Mouse (Mus musculus): ENCODE measurements around the gene Brat1. TPM values are rescaled to one million over a fixed set of nuclear protein-coding genes. Genes with fewer than 3 reads are reported as not detected.
A peak's percentile ranks its signal among the peaks of the same experiment; 100 is the strongest.

Gene Brat1
- total RNA-seq, 2 experiments from 2014 or later: 6.7 TPM

DNA sequence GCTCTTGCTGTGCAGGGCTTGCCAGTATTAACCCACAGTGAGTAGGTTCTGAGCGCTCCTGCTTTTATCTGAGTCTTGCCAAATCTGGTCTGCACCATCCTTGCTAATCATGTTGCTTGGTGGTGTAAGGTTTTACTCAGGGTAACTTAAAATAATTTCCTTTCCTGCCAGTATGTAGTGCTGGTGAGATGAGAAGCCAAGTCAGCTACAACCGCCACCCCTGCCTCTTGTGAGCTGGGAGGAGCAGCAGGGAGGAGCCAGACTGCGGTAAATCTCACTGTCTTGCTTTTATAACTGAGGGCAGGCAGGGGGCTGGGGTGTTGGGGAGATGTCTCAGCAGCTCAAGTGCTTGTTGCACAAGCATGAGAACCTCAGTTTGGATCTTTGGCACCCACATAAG is 16.4 kb upstream of the Brat1 start:
- no peak for DNase-seq
- intact Hi-C loops (cut with DNase I; ENCODE audit: low total_unique reads): no loop called here

DNA sequence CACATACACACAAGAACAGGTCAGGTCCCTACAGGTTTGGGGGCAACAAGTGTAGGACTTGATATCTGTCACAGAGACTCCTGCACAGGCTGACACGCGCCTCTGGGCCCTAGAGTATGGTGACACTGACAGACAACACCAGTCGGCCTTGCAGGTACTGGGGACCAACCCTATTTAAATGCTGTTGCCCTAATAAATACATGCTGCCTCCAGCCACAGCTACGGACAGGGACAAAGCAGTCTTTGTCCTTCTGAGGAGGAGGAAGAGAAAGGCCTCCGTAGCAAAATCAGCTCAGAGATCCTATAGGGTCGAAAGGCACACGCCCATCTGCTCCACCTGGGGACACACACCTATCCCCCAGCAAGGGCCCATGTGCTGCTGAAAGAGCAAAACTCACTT is 8.8 kb upstream of the Brat1 start:
- no peak for DNase-seq
- intact Hi-C loops (cut with DNase I; ENCODE audit: low total_unique reads): no loop called here

DNA sequence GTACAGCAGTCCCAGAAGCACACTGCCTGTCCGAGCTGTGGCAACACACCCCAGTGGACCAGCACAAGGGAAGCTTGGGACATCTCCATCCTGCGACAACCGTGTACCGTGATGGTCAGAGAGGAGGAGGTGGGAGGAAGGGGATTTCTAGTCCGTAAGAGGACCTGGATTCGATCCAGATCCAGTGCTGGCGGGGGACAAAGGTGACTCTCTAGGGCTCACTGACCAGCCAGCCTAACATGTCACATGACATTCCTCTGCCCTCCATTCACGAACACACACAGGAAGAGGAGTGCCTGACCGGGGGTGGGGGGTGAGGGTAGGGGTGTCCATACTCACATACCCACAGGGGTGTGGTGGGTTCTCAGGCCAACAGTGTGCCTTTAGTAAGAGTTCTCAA is 5.0 kb upstream of the Brat1 start:
- DNase-seq: no peak
- intact Hi-C loops (cut with DNase I; ENCODE audit: low total_unique reads): no loop called here

DNA sequence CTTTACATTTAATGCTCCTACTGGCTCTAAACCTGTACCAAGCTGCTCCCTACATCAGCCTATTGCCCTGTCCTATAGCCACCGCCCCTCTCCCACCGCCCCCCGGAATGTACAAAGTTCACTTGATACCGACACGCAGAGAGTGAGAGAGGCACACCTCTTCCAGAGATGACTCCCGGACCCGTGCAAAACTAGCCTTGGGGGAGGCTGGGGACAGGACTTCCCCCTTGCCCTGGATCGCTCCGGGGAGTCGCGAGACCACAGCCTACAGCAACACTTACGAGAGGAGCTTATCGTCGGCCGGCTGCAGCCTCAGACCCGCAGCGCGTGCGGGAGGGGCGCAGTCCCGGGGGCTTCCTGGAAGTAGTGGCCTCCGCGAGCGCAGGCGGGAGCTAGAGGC is 3.1 kb upstream of the Brat1 start:
- no peak for DNase-seq
- intact Hi-C loops (cut with DNase I; ENCODE audit: low total_unique reads): no loop called here

DNA sequence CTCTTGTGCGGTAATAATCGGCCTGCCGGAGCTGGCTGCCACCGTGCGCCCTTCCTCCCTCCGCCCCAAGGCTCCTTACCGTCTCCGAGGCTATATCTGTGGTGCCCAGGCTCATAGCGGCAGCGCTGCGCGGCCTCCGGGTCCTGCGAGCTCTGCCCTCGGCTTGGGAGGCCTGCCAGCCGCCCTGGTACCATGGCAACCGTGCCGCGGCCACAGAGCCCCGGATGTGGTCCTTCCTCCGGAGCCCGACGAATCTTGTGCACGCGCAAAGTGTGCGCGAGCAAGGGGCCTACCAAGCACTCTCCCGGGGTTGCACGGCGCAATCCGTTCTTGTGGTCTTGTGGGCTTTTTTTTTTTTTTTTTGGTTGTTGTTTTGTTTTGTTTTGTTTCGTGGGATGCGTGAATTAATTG is 2.7 kb upstream of the Brat1 start, which contains the start of gene Iqce:
TSS of gene Iqce (minus strand) at position 276 of the 411 bp plus-strand sequence.
- intact Hi-C loops (cut with DNase I; ENCODE audit: low total_unique reads): no loop called here
- peak; percentile 96 for DNase-seq

GRCm38 (mm10) chr5:140702618-140703175 is 2.1 kb upstream of the Brat1 start:
- intact Hi-C loops (cut with DNase I; ENCODE audit: low total_unique reads): no loop called here
- no peak for DNase-seq

DNA sequence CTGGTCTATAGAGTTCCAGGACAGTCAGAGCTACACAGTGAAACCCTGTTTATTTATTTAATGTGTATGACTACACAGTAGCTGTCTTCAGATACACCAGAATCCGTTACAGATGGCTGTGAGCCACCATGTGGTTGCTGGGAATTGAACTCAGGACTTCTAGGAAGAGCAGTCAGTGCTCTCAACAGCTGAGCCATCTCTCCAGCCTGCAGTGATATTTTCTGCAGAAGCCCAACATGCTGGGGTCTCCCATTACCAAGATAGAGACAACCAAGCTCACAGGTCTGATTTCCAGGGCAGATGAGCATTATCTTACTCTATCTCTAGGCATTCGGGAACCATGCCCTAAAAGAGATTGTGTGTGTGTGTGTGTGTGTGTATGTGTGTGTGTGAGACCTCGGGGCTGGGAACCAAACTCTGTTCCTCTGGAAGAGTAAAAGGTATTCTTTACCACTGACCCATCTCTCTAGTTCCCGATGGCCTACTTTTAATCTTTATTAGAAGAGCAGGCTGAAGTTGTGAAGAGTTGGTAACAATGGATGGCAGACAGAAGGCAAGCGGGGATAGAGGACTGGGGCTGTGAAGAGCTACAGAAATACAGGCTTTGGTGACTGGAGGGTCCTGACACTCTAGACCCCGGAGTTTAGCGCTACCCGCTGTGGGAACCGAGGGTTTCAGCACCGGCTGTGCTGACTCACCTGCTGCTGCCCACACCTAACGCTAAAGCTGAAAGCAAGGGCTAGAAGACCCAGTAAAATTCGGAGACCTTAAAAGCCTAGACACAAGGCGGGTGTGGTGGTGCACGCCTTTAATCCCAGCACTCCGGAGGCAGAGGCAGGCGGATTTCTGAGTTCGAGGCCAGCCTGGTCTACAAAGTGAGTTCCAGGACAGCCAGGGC is 1.1 kb upstream of the Brat1 start:
- DNase-seq: no peak
- intact Hi-C loops (cut with DNase I; ENCODE audit: low total_unique reads): no loop called here

DNA sequence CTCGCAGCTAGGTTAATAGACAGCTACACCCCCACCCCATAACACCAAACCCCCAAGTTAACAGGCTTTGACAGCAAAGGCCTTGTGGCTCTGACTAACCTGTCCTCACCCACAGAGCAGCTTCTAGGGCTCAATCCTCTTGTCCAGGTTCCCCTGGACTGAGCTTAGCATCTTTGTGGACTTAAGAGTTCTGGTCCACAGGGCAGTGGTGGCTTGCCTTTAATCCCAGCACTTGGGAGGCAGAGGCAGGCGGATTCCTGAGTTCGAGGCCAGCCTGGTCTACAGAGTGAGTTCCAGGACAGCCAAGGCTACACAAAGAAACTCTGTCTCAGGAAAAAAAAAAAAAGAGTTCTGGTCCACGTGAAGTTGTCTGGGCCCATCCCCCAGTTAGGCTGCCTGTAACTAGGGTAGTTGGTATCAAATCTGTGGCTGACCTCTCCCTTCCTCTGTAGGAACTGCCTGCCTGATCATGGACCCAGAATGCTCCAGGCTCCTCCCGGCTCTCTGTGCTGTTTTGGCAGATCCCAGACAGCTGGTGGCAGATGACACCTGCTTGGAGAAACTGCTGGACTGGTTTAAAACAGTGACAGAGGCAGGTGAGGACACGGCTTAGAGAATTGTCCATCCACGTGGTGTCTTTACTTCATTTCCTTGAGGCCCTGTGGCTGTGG is 825 bp downstream of the Brat1 start:
- no peak for DNase-seq
- intact Hi-C loops (cut with DNase I; ENCODE audit: low total_unique reads): no loop called here

DNA sequence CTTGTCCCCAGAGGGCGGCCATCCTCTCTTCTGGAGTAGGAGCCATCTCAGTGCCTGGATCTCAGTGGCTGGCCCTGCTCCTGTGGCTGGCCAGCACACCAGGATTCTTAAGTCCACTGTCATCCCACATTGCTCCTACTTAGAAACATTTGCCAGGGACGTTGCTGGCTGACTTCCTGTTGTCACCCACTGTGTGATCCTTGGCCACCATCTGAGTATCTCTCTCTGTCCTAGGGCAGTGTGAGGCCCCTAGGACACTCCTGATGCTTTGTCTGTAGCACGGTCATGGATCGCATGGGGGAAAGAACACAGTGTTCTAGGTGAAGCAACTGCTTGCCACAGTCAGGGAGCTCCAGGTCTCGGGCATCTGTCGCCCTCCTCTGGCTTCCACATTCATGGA is 5.5 kb downstream of the Brat1 start:
- no peak for DNase-seq
- intact Hi-C loops (cut with DNase I; ENCODE audit: low total_unique reads): no loop called here

- DNase-seq: no peak
- intact Hi-C loops (cut with DNase I; ENCODE audit: low total_unique reads): no loop called here
These were observed 6.2 kb downstream of the Brat1 start for GRCm38 (mm10) chr5:140711040-140711439.

- no peak for DNase-seq
- intact Hi-C loops (cut with DNase I; ENCODE audit: low total_unique reads): no loop called here
These were observed 16.0 kb downstream of the Brat1 start for GRCm38 (mm10) chr5:140720773-140721172.

DNA sequence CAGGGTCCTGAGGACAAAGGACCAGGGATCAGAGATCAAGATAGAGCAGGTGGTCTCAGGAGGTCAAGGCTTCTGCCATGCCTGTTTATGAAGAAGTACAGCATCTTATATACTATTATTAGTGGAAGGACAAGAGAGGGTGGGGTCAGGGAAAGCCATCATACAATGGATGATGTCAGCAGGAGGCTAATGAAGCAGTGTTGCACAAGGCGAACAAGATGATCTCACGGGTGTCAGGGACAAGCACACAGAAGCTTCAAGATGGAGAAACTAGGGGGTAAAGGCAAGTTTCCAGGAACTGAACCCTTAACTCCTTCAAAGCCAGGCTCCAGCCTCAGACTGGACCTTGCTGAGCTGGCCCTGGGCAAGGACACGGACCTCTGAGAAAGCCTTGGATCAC is 17.3 kb downstream of the Brat1 start:
- DNase-seq: no peak
- intact Hi-C loops (cut with DNase I; ENCODE audit: low total_unique reads): no loop called here

DNA sequence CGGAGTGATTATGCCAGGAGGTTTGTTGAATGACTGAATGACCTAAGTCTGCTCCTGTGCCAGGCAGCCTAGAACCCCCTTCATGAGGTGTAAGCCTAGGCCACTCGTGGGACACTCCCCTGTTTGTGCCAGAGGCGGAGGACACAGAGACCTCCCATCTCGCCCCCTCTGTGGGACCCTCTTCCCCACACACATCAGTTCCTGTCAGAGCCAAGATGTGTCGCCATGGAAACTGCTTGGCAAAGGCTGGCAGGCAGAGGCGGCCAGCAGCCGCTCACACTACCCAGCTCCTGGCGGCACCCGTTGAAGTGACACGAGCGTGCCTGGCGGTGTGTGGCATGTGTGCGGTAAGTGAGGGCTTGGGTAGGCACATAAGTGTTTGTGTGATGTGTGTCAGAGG is 19.0 kb downstream of the Brat1 start, which contains the start of gene Amz1:
TSS of gene Amz1 (plus strand) at position 306 of the 400 bp plus-strand sequence.
- DNase-seq: no peak
- intact Hi-C loops (cut with DNase I; ENCODE audit: low total_unique reads): no loop called here

DNA sequence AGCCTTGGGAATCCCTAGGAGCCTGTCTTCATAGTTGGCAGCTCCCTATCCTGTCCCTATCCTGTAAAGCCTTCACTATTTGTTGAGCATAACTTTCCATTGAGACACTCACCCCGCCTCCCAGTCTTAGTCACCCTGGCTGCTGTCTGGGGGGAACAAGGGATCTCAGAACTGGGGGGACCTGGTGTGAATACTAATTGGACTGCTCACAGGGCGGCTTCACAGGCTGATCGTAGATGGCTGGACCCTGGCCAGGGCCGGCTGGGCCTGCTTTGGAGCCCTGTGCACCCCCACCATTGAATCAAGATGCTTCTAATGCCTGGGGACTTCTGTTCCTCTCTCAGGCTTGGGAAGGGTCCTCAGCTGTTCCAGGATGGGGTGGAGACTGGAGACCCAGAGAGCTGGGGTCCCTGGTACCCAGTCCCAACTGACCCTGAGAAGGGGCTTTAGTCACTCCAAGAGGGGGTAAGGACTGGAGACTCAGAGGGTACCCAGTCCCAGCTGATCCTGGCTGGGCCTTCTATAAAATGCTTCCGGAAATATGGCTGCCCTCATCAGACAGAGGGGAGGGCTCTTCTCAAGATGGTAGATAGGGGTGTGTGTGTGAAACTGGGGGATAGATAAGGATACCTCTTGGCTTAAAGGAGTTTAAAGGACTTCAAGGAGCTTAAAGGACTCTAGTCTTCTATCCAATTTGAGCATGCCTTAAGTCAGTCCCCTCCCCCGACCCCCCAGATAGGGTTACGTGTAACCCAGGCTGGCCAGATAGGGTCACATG is 21.4 kb downstream of the Brat1 start:
- no peak for DNase-seq
- intact Hi-C loops (cut with DNase I; ENCODE audit: low total_unique reads): no loop called here

- intact Hi-C loops (cut with DNase I; ENCODE audit: low total_unique reads): no loop called here
- no peak for DNase-seq
These were observed 22.3 kb downstream of the Brat1 start for GRCm38 (mm10) chr5:140726946-140727740.

GRCm38 (mm10) chr5:140731040-140731797 is 26.4 kb downstream of the Brat1 start:
- intact Hi-C loops (cut with DNase I; ENCODE audit: low total_unique reads): no loop called here
- no peak for DNase-seq

GRCm38 (mm10) chr5:140732195-140732594 is 27.4 kb downstream of the Brat1 start:
- intact Hi-C loops (cut with DNase I; ENCODE audit: low total_unique reads): no loop called here
- DNase-seq: no peak

GRCm38 (mm10) chr5:140733336-140733735 is 28.5 kb downstream of the Brat1 start:
- no peak for DNase-seq
- intact Hi-C loops (cut with DNase I; ENCODE audit: low total_unique reads): no loop called here

Measured in gastrocnemius, postnatal 14 days (tissue).